Mouse (Mus musculus) kidney, postnatal 0 days (tissue): Measurements from ENCODE around the gene Tpbgl. TPM values are rescaled to one million over a fixed set of nuclear protein-coding genes. Genes with fewer than 3 reads are reported as not detected.

ENCODE experiments used
- ATAC-seq: fragments of 200-750 bp; cut with Nextera tagmentation; replicated peaks from 2 replicates; pipeline ENCODE4 v1.8.0; 2017; ENCODE audit warnings: low read depth, moderate number of reproducible peaks, moderate TSS enrichment, moderate library complexity; ENCODE audit not compliant: low FRiP score
- DNase-seq: peaks from one replicate; pipeline ENCODE4 v3.0.0-alpha.2; 2016; ENCODE audit warnings: low spot score
- H3K27ac ChIP-seq: fragments of 300-500 bp; sonication (generic); 2 replicates; pipeline ENCODE4 v1.5.1; 2014; ENCODE audit warnings: mild to moderate bottlenecking
- H3K27me3 ChIP-seq: fragments of 300-500 bp; sonication (generic); 2 replicates; pipeline ENCODE4 v1.6.1; 2014; ENCODE audit warnings: low read length, mixed read lengths; ENCODE audit not compliant: insufficient read depth
- H3K36me3 ChIP-seq: fragments of 300-500 bp; sonication (generic); 2 replicates; pipeline ENCODE4 v1.6.1; 2014; ENCODE audit warnings: low read length, mixed read lengths; ENCODE audit not compliant: insufficient read depth
- H3K4me1 ChIP-seq: fragments of 300-500 bp; sonication (generic); replicated peaks from 2 replicates; pipeline ENCODE4 v1.6.1; 2014; ENCODE audit warnings: antibody characterized with exemption, low read length, mixed read lengths; ENCODE audit not compliant: insufficient read depth
- H3K4me2 ChIP-seq: fragments of 300-500 bp; sonication (generic); 2 replicates; pipeline ENCODE4 v1.6.1; 2014; ENCODE audit warnings: mild to moderate bottlenecking, low read length, moderate library complexity, mixed read lengths
- H3K4me3 ChIP-seq: fragments of 300-500 bp; sonication (generic); replicated peaks from 2 replicates; pipeline ENCODE4 v1.5.1; 2014; ENCODE audit warnings: low read depth, low read length
- H3K9ac ChIP-seq: fragments of 300-500 bp; sonication (generic); 2 replicates; pipeline ENCODE4 v1.6.1; 2014; ENCODE audit warnings: low read depth, low read length
- H3K9me3 ChIP-seq: fragments of 300-500 bp; sonication (generic); replicated peaks from 2 replicates; pipeline ENCODE4 v1.6.1; 2016; ENCODE audit warnings: low read length, inconsistent platforms, mixed read lengths
- CTCF ChIP-seq: IDR thresholded peaks from 2 replicates; pipeline ENCODE4 v1.5.1; 2016; ENCODE audit warnings: antibody characterized with exemption, low read depth, mild to moderate bottlenecking, moderate library complexity
- WGBS: fragments of 180-500 bp; shearing (Covaris S2); extraction: QIAGEN DNeasy Blood & Tissue Kit; methylation state at CpG from one replicate; pipeline ENCODE4 v1.1.7; 2014; 5-methylcytosine and 5-hydroxymethylcytosine counted together
- polyA plus RNA-seq: library from polyadenylated mRNA; unstranded; fragments of >200 nt; fragmentation: Nextera tagmentation; extraction: Ambion mirVana; gene quantifications from 2 replicates; pipeline ENCODE4 v1.2.1, GENCODE M21; 2015

The Tpbgl gene
- polyA plus RNA-seq, 1 experiment from 2014 or later, result 0.63 TPM

DNA sequence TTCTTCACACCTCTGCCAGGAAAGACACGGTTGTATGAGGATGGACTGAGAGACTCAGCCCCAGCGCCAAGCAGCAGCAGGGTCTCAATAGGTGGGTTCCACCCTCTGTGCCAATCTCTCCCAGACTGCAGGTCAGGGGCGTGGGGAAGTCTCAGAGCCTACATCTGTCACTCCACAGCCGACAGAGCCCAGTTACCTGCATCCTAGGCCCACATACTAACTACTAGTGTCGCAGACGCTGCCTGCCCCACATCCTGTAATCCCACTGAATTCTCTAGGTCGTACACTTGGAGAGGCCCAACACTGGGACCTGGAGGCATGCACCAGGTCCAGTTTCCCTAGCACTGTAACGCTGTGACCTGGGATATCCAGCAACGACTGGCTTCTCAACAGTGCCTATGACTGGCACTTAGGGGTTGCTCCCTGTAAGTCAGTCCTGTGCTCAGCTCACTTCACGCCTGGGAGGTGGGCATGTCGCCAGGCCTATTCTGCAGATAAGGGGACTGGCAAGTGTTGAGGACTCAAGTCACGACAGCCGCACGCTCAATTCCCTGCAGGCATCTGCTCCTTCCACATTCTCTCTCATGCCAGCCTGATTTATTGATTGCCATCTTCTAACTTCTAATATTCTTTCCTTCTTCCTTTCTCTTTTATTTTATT lies 34.8 kb upstream of the Tpbgl start:
- WGBS, result 71% methylated on average over 14 of the region's 14 CpGs
- DNase-seq (no peak), ATAC-seq (no peak)
- Histone ChIP-seq H3K9ac (no peak overlapping the region), H3K27ac (no peak overlapping the region), H3K27me3 (no peaks in the 10 kb centered on the region), H3K4me3 (no peak overlapping the region), H3K4me1 (no peaks in the 10 kb centered on the region), H3K9me3 (no peaks in the 10 kb centered on the region), H3K36me3 (no peaks in the 10 kb centered on the region), H3K4me2 (no peak overlapping the region)
- no peak for TF ChIP-seq CTCF

GRCm38 (mm10) chr7:99661071-99661470 lies 34.2 kb upstream of the Tpbgl start:
- Histone ChIP-seq H3K4me3 (no peak overlapping the region), H3K4me1 (no peaks in the 10 kb centered on the region), H3K27ac (no peak overlapping the region), H3K27me3 (no peaks in the 10 kb centered on the region), H3K36me3 (no peaks in the 10 kb centered on the region), H3K9me3 (no peaks in the 10 kb centered on the region), H3K9ac (no peak overlapping the region), H3K4me2 (no peak overlapping the region)
- TF ChIP-seq CTCF, result no peak
- WGBS, result 61% methylated on average over 9 of the region's 9 CpGs
- ATAC-seq (peak; percentile 33; the same call in 1 of the 2 replicates), DNase-seq (no peak)

GRCm38 (mm10) chr7:99659379-99660029 lies 32.6 kb upstream of the Tpbgl start:
- Histone ChIP-seq H3K9ac (no peak overlapping the region), H3K4me3 (no peak overlapping the region), H3K27me3 (no peaks in the 10 kb centered on the region), H3K36me3 (no peaks in the 10 kb centered on the region), H3K4me2 (no peak overlapping the region), H3K27ac (no peak overlapping the region), H3K9me3 (no peaks in the 10 kb centered on the region), H3K4me1 (no peaks in the 10 kb centered on the region)
- ATAC-seq (0 out of 2 replicates have a peak, but pooled peaks have one; percentile 59), DNase-seq (peak; percentile 92)
- WGBS, result 47% methylated on average over 12 of the region's 12 CpGs
- TF ChIP-seq CTCF, result peak; percentile 91

GRCm38 (mm10) chr7:99654244-99654643 lies 27.3 kb upstream of the Tpbgl start:
- ATAC-seq, result no peak
- H3K27me3 ChIP-seq, result no peaks in the 10 kb centered on the region
- no peaks in the 10 kb centered on the region for H3K9me3 ChIP-seq
- no peaks in the 10 kb centered on the region for H3K36me3 ChIP-seq
- H3K27ac ChIP-seq, result no peak overlapping the region
- no peak for DNase-seq
- no peak for TF ChIP-seq CTCF
- H3K4me3 ChIP-seq, result no peak overlapping the region
- H3K4me2 ChIP-seq, result no peak overlapping the region
- WGBS, result 70% methylated on average over 11 of the region's 11 CpGs
- no peak overlapping the region for H3K9ac ChIP-seq
- no peaks in the 10 kb centered on the region for H3K4me1 ChIP-seq

- no peak overlapping the region for H3K9ac ChIP-seq
- no peaks in the 10 kb centered on the region for H3K27me3 ChIP-seq
- DNase-seq (no peak), ATAC-seq (no peak)
- WGBS, result 57% methylated on average over 4 of the region's 4 CpGs
- H3K4me1 ChIP-seq, result no peaks in the 10 kb centered on the region
- no peak overlapping the region for H3K27ac ChIP-seq
- H3K4me2 ChIP-seq, result no peak overlapping the region
- no peak for TF ChIP-seq CTCF
- H3K4me3 ChIP-seq, result no peak overlapping the region
- H3K9me3 ChIP-seq, result no peaks in the 10 kb centered on the region
- H3K36me3 ChIP-seq, result no peaks in the 10 kb centered on the region
Measured at GRCm38 (mm10) chr7:99649585-99649984, 22.7 kb upstream of the Tpbgl start.

DNA sequence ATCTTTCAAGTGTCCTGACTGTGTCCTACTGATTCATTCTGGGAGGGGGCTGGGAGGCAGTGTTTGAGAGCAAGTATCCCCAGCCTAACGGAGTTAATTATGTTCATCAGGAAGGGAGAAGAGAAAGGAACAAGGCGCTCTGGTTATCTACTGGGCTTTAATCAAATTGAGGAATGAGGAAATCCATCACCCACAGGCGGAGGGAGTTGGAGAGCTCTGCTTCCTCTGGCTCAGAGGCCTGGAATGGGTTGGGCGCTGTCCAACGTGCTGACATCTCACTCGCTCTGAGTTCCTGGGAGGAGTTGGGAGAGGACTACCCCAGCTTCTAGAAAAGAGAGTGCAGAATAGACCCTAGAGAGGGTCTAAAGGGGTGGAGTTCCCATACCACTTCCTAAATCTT lies 21.7 kb upstream of the Tpbgl start:
- Histone ChIP-seq H3K27ac (no peak overlapping the region), H3K36me3 (no peaks in the 10 kb centered on the region), H3K9ac (no peak overlapping the region), H3K9me3 (no peaks in the 10 kb centered on the region), H3K4me3 (no peak overlapping the region), H3K27me3 (no peaks in the 10 kb centered on the region), H3K4me1 (no peaks in the 10 kb centered on the region), H3K4me2 (no peak overlapping the region)
- DNase-seq, result peak; percentile 89
- TF ChIP-seq CTCF, result peak; percentile 30
- no peak for ATAC-seq
- WGBS, result 3% methylated on average over 6 of the region's 6 CpGs
